In the genomic region with DNA sequence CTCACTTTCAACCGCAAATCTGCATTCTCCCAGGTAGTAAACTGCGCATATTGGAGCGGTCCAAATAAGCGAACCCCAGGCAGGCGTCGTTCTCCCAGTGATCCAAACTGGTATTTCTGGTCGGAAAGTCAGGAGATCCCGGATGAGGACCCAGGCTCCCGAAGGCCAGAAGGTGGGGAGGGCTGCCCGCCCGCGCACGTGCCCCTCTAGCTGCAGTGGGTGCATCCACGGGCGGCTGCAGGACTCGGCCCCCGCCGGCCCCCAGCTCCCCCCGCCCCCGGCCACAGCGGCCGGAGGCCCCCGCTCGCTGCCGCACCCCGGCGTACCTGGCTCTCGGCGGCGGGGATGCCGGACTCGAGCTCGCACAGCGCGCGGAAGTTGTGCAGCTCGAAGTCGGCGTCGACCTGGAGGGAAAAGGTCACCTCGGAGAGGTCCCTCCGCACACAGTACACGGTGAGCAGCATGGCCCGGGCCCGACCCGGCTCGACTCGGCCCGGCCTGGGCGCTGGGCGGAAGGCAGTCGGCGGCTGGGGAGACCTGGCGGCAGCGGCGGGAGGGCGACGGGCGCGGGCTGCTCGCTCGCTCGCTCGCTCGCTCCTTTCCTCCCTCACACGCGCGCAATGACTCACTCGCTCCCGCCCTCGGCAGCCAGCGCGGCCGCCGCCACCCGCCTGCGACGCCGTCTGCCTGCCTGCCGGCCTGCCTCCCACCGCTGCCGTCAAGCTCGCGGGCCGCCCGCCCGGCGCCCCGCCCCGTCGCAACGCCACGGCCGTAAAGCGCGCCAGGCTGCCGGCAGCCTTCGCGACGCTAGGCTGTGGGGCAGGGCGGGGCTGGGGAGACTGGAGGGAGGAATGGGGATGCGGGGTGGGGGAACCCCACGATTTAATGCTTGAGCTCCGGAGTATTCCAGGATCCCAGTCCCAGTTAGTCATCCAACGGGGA, we compare ENCODE assay signal across 7 mouse cellular contexts. TPM values are rescaled to one million over a fixed set of nuclear protein-coding genes. Genes with fewer than 3 reads are reported as not detected.
DNase-seq lines count a peak whose midpoint lies in the region; ATAC-seq lines count a peak whose summit lies in the region.

A gene (minus strand): TSS at position 689 of the 942 bp plus-strand sequence.

- ATAC-seq in intestine, embryonic 15.5 days = peak; percentile 84

- H3K27ac ChIP-seq in intestine, embryonic 15.5 days = peak within 1 kb of the TSS; percentile 95
- H3K27ac ChIP-seq in midbrain, embryonic 10.5 days (replicated peaks) = peak within 1 kb of the TSS; percentile 95

- no peaks in the 10 kb centered on the region for H3K36me3 ChIP-seq in intestine, embryonic 15.5 days
- peaks cover 18% of the 10 kb centered on the region for H3K36me3 ChIP-seq in midbrain, embryonic 10.5 days

- no peaks in the 10 kb centered on the region for H3K27me3 ChIP-seq in intestine, embryonic 15.5 days (replicated peaks)
- no peaks in the 10 kb centered on the region for H3K27me3 ChIP-seq in midbrain, embryonic 10.5 days (ENCODE audit: low read depth, poor library complexity, severe bottlenecking)

- H3K9ac ChIP-seq in intestine, embryonic 15.5 days = peak within 1 kb of the TSS; percentile 96

- intact Hi-C loops in left cerebral cortex, postnatal 25 days (cut with DNase I) = loop anchor here (2.0 kb wide), 1 partner anchor 68 kb away; a partner anchor contains a TSS

- peak within 1 kb of the TSS; percentile 77 for H3K4me3 ChIP-seq in intestine, embryonic 15.5 days (replicated peaks)
- peak within 1 kb of the TSS; percentile 100 for H3K4me3 ChIP-seq in midbrain, embryonic 10.5 days

- peak within 1 kb of the TSS; percentile 76 for H3K4me2 ChIP-seq in intestine, embryonic 15.5 days (replicated peaks)

- no peaks in the 10 kb centered on the region for H3K9me3 ChIP-seq in intestine, embryonic 15.5 days
- H3K9me3 ChIP-seq in midbrain, embryonic 10.5 days (replicated peaks) = no peaks in the 10 kb centered on the region

- WGBS in intestine, embryonic 15.5 days = under 1% methylated on average over 101 of the region's 105 CpGs
- WGBS in midbrain, embryonic 10.5 days = under 1% methylated on average over 104 of the region's 105 CpGs

- peak; percentile 94 to 96 for DNase-seq in adrenal gland, adult (ENCODE audit: inconsistent age in 2 of 2, low spot score in 1 of 2)
- peak; percentile 90 for DNase-seq in embryo, embryonic 10.5 days (ENCODE audit: low spot score)
- peak; percentile 95 for DNase-seq in gastrocnemius, postnatal 25 days
- peak; percentile 94 for DNase-seq in left cerebral cortex, postnatal 25 days (ENCODE audit: low spot score in 2 of 2)
- DNase-seq in midbrain, embryonic 10.5 days (ENCODE audit: low spot score) = peak; percentile 89
- DNase-seq in right cerebral cortex, postnatal 4 days = peak; percentile 89

- H3K4me1 ChIP-seq in intestine, embryonic 15.5 days (replicated peaks) = peaks cover 23% of the 10 kb centered on the region
- H3K4me1 ChIP-seq in midbrain, embryonic 10.5 days = peaks cover 35% of the 10 kb centered on the region

RNA-seq across cellular contexts. Expression of the gene that starts here (rescaled TPM):
- total RNA-seq in gastrocnemius, postnatal 25 days (2021) = 10 to 100 TPM; 34.4 to 42.4 TPM
- polyA plus RNA-seq in intestine, embryonic 15.5 days (2015; fragmentation: Nextera tagmentation; extraction: Ambion mirVana) = 23.3 and 24.4 TPM in 2 replicates
- total RNA-seq in left cerebral cortex, postnatal 25 days (2021) = 10 to 100 TPM; 39.8 to 41.1 TPM
- polyA plus RNA-seq in midbrain, embryonic 10.5 days (2016; fragmentation: Nextera tagmentation; extraction: Ambion mirVana) = 23.7 and 24.2 TPM in 2 replicates

Comparison
In these comparisons a context has a peak if more than half of its experiments do, and no peak if none do; other contexts are left out.
1. Peak in every context shown above with its lines: DNase-seq, ATAC-seq, H3K4me3 ChIP-seq and H3K27ac ChIP-seq.